Mouse (Mus musculus) heart, embryonic 15.5 days (tissue): ENCODE data around the gene Best2. TPM values are rescaled to one million over a fixed set of nuclear protein-coding genes. Genes with fewer than 3 reads are reported as not detected.
A peak's percentile ranks its signal among the peaks of the same experiment; 100 is the strongest.

ENCODE experiments used
- ATAC-seq: fragments of 200-750 bp; cut with Nextera tagmentation; replicated peaks from 2 replicates; pipeline ENCODE4 v1.8.0; 2017; ENCODE audit warnings: low read depth, moderate TSS enrichment; ENCODE audit not compliant: insufficient number of reproducible peaks, insufficient read depth, low FRiP score
- H3K27ac ChIP-seq: fragments of 300-500 bp; sonication (generic); 2 replicates; pipeline ENCODE4 v1.5.1; 2015; ENCODE audit warnings: mild to moderate bottlenecking, inconsistent platforms
- H3K27me3 ChIP-seq: fragments of 300-500 bp; sonication (generic); 2 replicates; pipeline ENCODE4 v1.6.1; 2015; ENCODE audit warnings: inconsistent platforms
- H3K36me3 ChIP-seq: fragments of 300-500 bp; sonication (generic); 2 replicates; pipeline ENCODE4 v1.6.1; 2015; ENCODE audit warnings: mild to moderate bottlenecking, inconsistent platforms
- H3K4me1 ChIP-seq: fragments of 300-500 bp; sonication (generic); replicated peaks from 2 replicates; pipeline ENCODE4 v1.6.1; 2015; ENCODE audit warnings: inconsistent platforms
- H3K4me2 ChIP-seq: fragments of 300-500 bp; sonication (generic); 2 replicates; pipeline ENCODE4 v1.6.1; 2015; ENCODE audit warnings: inconsistent platforms, mild to moderate bottlenecking, moderate library complexity
- H3K4me3 ChIP-seq: fragments of 300-500 bp; sonication (generic); 2 replicates; pipeline ENCODE4 v1.5.1; 2015; ENCODE audit warnings: mild to moderate bottlenecking, inconsistent platforms
- H3K9ac ChIP-seq: fragments of 300-500 bp; sonication (generic); 2 replicates; pipeline ENCODE4 v1.6.1; 2015; ENCODE audit warnings: mild to moderate bottlenecking, inconsistent platforms
- H3K9me3 ChIP-seq: fragments of 300-500 bp; sonication (generic); replicated peaks from 2 replicates; pipeline ENCODE4 v1.6.1; 2016; ENCODE audit warnings: inconsistent platforms
- WGBS: fragments of 180-500 bp; shearing (Covaris S2); methylation state at CpG from one replicate; pipeline ENCODE4 v1.1.7; 2015; ENCODE audit warnings: mixed read lengths; 5-methylcytosine and 5-hydroxymethylcytosine counted together
- polyA plus RNA-seq: library from polyadenylated mRNA; unstranded; fragments of >200 nt; fragmentation: Nextera tagmentation; extraction: Ambion mirVana; gene quantifications from 2 replicates; pipeline ENCODE4 v1.2.1, GENCODE M21; 2015

Best2 gene
- polyA plus RNA-seq, 1 experiment from 2014 or later = not detected

DNA sequence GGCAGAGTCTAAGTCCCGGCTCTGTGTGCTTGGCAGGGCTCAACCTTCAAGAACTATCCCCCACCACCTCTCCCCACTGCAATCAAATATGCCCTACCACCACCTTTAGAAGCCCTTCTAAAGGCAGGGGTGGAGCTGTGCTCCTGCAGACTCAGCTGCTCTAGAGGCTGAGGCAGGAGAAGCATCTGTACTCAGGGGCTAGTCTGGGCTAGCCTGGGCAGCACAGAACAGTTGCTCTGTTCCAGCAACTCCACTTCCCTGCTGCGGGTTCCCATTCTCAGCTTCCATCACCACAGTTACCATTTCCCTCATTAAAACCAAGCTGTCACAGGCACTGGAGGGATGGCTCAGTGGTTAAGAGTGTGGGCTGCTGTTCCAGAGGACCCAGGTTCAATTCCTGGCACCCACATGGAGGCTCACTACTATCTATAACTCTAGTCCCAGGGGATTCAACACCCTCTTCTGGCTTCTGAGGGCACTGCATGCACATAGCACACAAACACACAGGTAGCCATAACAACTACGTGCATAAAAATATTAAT is 7.3 kb upstream of the Best2 start:
- H3K4me1 ChIP-seq = peaks cover 24% of the 10 kb centered on the region
- peaks cover 57% of the 10 kb centered on the region for H3K36me3 ChIP-seq
- no peak overlapping the region for H3K4me2 ChIP-seq
- H3K27me3 ChIP-seq = no peaks in the 10 kb centered on the region
- no peaks in the 10 kb centered on the region for H3K9me3 ChIP-seq
- no peak for ATAC-seq
- H3K9ac ChIP-seq = no peak overlapping the region
- H3K27ac ChIP-seq = no peak overlapping the region
- H3K4me3 ChIP-seq = no peak overlapping the region
- 93% methylated on average over 3 of the region's 3 CpGs for WGBS

DNA sequence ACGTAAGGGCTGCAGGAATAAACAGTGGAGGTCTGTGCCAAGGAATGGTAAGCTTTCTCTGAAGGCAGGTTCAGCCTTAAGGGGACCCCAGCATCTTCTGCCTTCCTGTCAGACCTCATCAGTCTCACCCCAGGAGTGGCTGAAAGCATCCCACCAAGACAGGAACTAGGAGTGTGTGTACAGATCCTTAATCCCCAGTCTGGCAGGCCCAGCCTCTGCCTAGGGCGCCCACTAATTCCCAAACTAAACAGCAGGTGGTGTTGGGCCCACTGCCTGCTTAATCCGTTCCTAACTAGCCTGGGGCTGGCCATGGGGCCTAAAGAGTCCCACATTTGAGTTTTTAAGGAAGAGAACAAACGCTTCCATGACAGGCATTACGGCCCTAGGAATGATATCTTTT is 2.9 kb upstream of the Best2 start:
- Histone ChIP-seq H3K4me2 (no peak overlapping the region), H3K9me3 (no peaks in the 10 kb centered on the region), H3K27me3 (peaks cover 26% of the 10 kb centered on the region), H3K27ac (no peak overlapping the region), H3K4me1 (peaks cover 5% of the 10 kb centered on the region; the same call in 1 of the 2 replicates), H3K9ac (no peak overlapping the region), H3K4me3 (no peak overlapping the region), H3K36me3 (peaks cover 40% of the 10 kb centered on the region)
- no peak for ATAC-seq
- WGBS = 56% methylated on average over 5 of the region's 5 CpGs

DNA sequence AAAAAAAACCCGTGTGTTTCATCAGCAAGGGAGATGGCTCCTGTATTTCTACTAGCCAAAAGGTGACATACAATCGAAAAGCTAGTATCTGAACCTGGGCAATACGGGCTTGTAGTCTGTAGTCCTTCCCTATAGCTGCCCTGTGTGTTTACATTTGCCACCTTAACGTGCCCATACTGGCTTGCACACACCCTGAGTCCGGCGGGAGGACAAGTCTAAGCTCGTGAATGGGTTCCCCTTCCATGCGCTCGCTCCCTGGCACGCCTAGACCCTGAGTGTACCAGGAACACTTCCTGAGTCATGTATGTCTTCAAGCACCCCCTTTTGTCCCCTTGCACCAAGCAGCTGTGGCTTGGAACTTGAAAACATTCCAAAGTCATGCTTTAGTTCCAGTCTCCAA is 2.4 kb upstream of the Best2 start:
- H3K4me1 ChIP-seq = peaks cover 5% of the 10 kb centered on the region; the same call in 1 of the 2 replicates
- 66% methylated on average over 10 of the region's 10 CpGs for WGBS
- H3K4me2 ChIP-seq = no peak overlapping the region
- H3K9ac ChIP-seq = no peak overlapping the region
- no peaks in the 10 kb centered on the region for H3K9me3 ChIP-seq
- ATAC-seq = no peak
- H3K4me3 ChIP-seq = no peak overlapping the region
- peaks cover 30% of the 10 kb centered on the region for H3K27me3 ChIP-seq
- peaks cover 36% of the 10 kb centered on the region for H3K36me3 ChIP-seq
- no peak overlapping the region for H3K27ac ChIP-seq

DNA sequence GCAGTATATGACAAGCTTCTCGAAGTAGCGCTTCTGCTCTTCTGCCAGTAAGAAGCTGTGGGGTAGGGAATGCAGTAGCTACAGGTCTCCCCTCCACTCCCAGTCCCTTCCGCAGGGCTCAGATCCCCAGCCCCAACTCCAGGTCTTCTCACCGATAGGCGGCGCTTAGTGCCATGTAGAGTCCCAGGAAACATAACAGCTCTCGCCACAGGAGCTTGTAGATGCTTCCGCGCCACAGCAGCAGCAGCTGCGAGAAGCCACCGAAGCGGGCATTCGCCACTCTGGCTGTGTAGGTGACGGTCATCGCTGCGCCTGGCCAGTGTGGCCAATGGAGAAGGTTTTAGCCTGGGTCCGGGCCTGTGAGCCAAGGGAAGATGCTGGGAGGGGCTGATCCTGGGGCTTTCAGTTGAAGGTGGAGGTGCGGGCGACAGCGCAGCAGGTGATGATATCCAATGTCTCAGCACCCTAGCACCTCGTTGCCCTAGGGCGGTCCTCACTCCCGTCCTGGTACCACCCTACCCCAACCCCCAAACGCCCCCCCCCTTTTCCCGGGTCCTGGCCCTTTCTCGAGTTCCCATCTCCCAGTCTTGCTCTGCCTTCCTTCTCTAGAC is 996 bp downstream of the Best2 start:
- 4% methylated on average over 26 of the region's 26 CpGs for WGBS
- Histone ChIP-seq H3K9ac (peak overlapping the region; percentile 49; the same call in 1 of the 2 replicates), H3K36me3 (peaks cover 6% of the 10 kb centered on the region; the same call in 1 of the 2 replicates), H3K9me3 (no peaks in the 10 kb centered on the region), H3K27ac (no peak overlapping the region), H3K4me2 (peak overlapping the region; percentile 64), H3K4me1 (peaks cover 5% of the 10 kb centered on the region; the same call in 1 of the 2 replicates), H3K4me3 (peak overlapping the region; percentile 33), H3K27me3 (peaks cover 58% of the 10 kb centered on the region)
- ATAC-seq = no peak

DNA sequence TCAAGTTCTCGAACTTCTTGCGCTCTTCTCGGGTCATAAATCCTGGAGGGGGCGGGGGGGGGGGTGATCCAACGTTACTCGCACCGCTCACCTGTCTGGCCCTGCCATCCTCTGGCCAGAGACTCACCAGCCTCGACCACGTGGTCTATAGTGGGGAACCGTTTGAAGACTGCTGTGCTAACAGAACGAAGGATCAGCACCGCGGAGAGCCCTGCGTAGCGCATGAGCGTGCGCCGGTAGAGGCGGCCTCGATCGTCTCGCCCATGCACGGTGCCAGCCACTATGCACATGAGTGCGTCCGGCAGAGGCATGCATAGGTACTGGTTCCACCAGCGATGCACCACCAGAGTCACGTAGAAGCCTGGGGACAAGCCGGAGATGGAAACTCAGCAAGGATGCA is 3.1 kb downstream of the Best2 start:
- 8% methylated on average over 28 of the region's 28 CpGs for WGBS
- H3K4me1 ChIP-seq = peaks cover 7% of the 10 kb centered on the region; the same call in 1 of the 2 replicates
- H3K36me3 ChIP-seq = no peaks in the 10 kb centered on the region
- H3K9me3 ChIP-seq = no peaks in the 10 kb centered on the region
- H3K27ac ChIP-seq = no peak overlapping the region
- H3K27me3 ChIP-seq = peaks cover 74% of the 10 kb centered on the region
- ATAC-seq = no peak; the same call in 1 of the 2 replicates
- H3K4me2 ChIP-seq = no peak overlapping the region
- H3K4me3 ChIP-seq = no peak overlapping the region
- no peak overlapping the region for H3K9ac ChIP-seq

DNA sequence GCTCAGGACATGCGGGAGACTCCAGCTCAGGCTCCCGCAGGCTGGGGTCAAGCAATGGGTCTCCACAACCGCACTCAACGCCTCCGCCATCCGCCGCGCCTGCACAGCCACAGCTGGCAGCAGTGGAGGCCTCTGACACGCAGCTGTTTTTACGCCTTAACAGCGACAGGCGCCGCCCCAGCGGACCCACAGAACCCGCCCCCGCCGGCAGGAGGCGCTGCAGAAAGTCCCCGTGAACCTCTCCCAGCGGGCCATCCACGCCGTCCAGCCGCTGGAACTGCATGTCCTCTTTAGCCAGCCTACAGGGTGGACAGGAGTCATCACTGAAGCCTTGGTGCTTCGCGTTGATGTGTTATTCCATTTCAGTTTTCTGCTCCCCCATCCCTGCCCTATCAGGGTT is 6.6 kb downstream of the Best2 start:
- Histone ChIP-seq H3K27me3 (peaks cover 52% of the 10 kb centered on the region), H3K36me3 (no peaks in the 10 kb centered on the region), H3K27ac (no peak overlapping the region), H3K9me3 (no peaks in the 10 kb centered on the region), H3K9ac (no peak overlapping the region), H3K4me2 (no peak overlapping the region), H3K4me1 (0 out of 2 replicates have a peak, but pooled peaks cover 2% of the 10 kb centered on the region), H3K4me3 (no peak overlapping the region)
- WGBS = 12% methylated on average over 25 of the region's 25 CpGs
- no peak for ATAC-seq

DNA sequence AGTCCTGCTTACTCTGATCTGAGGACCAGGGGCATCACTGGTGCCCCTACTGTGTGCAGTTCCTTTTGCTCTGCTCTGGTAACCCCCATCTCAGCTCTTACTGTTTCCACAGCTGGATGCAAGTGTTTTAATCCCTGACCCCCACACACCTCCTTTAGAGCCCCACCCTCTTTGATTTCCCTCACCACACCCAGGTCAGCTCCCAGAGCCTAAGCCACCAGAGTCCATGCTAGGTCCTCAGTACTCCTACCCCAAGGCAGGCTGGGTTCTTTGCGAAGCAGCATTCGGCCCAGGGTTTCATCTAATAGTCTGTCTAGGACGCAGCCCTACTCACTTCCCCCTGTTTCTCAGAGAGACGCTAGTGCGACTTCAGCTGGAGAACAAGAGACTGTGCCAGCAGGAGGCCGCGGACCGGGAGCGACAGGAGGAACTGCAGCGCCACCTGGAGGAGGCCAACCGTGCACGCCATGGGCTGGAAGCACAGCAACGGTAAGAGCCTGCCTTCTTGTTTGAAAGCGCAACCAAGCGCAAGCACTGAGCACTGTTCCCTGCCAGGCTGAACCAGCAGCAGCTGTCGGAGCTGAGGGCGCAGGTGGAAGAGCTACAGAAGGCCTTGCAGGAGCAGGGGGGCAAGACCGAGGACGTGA is 16.6 kb downstream of the Best2 start:
- Histone ChIP-seq H3K9ac (0 out of 2 replicates have a peak overlapping the region, but pooled peaks have one; percentile 21), H3K9me3 (no peaks in the 10 kb centered on the region), H3K27ac (no peak overlapping the region), H3K4me1 (peaks cover 10% of the 10 kb centered on the region; the same call in 1 of the 2 replicates), H3K36me3 (no peaks in the 10 kb centered on the region), H3K27me3 (peaks cover 28% of the 10 kb centered on the region), H3K4me2 (peak overlapping the region; percentile 36), H3K4me3 (no peak overlapping the region)
- 7% methylated on average over 19 of the region's 19 CpGs for WGBS
- ATAC-seq = peak; percentile 48

DNA sequence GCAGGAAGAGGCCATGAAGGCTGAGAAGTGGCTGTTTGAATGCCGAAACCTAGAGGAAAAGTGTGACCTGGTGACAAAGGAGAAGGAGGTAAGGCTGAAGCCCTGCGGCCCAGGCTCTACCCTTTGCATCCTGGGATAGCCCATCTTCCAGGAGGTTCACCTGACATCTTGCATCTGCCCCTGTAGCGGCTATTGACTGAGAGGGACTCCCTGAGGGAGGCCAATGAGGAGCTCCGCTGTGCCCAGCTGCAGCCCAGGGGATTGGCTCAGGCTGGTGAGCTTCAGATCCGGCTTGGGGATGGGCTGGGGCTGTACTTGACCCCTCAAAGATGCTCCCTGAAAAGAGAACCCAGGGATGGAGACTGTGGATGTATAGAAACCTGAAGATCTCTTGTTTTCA is 17.4 kb downstream of the Best2 start:
- Histone ChIP-seq H3K27me3 (peaks cover 28% of the 10 kb centered on the region), H3K4me2 (no peak overlapping the region), H3K9ac (no peak overlapping the region), H3K27ac (no peak overlapping the region), H3K9me3 (no peaks in the 10 kb centered on the region), H3K4me1 (peaks cover 10% of the 10 kb centered on the region; the same call in 1 of the 2 replicates), H3K36me3 (no peaks in the 10 kb centered on the region), H3K4me3 (no peak overlapping the region)
- WGBS = 79% methylated on average over 5 of the region's 5 CpGs
- ATAC-seq = no peak

DNA sequence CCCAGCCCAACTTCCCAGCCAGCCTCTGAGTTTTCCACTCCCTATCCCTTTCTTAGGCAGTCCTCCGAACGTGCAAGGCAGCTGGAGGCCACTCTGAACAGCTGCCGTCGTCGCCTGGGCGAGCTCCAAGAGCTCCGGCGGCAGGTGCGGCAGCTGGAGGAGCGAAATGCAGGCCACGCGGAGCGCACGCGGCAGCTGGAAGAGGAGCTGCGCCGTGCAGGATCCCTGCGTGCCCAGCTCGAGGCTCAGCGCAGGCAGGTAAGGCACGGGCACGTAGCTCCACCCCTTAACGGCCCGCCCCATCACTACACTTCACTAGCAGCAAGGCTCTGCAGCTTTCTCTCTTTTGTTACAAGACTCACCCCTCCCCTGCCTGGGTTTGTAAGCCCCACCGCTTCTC is 18.7 kb downstream of the Best2 start:
- Histone ChIP-seq H3K36me3 (no peaks in the 10 kb centered on the region), H3K27ac (no peak overlapping the region), H3K4me2 (peak overlapping the region; percentile 24; the same call in 1 of the 2 replicates), H3K27me3 (peaks cover 28% of the 10 kb centered on the region), H3K4me3 (no peak overlapping the region), H3K9me3 (no peaks in the 10 kb centered on the region), H3K9ac (no peak overlapping the region), H3K4me1 (peaks cover 15% of the 10 kb centered on the region)
- ATAC-seq = no peak
- WGBS = 19% methylated on average over 25 of the region's 25 CpGs

DNA sequence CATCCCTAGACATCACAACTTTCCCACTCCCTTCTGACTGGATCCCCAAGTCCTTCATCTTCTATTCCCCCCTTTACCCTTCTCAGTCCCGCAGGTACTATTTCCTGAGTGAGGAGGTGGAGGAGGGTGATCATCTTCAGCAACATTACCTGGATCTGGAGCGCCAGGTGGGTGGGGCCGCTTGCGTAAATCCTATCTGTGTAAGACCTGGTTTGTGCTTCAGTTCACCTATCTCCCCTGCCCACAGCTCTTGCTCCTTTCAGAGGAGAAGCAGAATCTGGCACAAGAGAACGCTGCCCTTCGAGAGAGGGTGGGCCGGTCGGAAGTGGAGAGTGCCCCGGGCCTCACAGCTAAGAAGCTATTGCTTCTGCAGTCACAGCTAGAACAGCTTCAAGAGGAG is 20.0 kb downstream of the Best2 start:
- no peak for ATAC-seq
- Histone ChIP-seq H3K9ac (no peak overlapping the region), H3K4me3 (no peak overlapping the region), H3K4me2 (no peak overlapping the region), H3K36me3 (no peaks in the 10 kb centered on the region), H3K9me3 (no peaks in the 10 kb centered on the region), H3K27me3 (peaks cover 28% of the 10 kb centered on the region), H3K27ac (no peak overlapping the region), H3K4me1 (peaks cover 19% of the 10 kb centered on the region)
- WGBS = 89% methylated on average over 9 of the region's 9 CpGs

DNA sequence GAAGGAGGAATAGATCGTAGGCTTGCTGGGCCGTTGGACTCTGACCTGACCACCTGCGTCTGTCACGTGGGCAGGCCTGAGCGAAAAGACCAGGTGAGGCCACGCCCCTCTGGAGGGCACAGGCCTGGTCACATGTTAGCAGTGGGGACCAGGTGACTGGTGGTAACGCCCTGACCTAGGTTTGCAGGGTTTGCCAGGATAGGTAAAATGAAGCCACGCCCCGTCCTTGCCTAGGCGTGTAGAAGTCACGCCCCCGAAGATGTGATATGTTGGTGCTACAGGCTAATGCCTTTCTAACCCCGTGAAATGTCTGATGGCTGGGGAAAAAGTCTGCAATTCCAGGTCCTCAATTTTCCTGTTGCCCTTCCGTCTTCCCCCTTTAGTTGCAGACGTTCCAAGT is 23.5 kb downstream of the Best2 start:
- 4% methylated on average over 15 of the region's 15 CpGs for WGBS
- no peaks in the 10 kb centered on the region for H3K36me3 ChIP-seq
- peak overlapping the region; percentile 91 for H3K4me2 ChIP-seq
- H3K27ac ChIP-seq = peak overlapping the region; percentile 52; the same call in 1 of the 2 replicates
- H3K4me3 ChIP-seq = peak overlapping the region; percentile 63
- H3K9me3 ChIP-seq = no peaks in the 10 kb centered on the region
- H3K9ac ChIP-seq = peak overlapping the region; percentile 61
- peaks cover 14% of the 10 kb centered on the region for H3K27me3 ChIP-seq
- ATAC-seq = peak; percentile 38; the same call in 1 of the 2 replicates
- H3K4me1 ChIP-seq = peaks cover 23% of the 10 kb centered on the region
